Mouse (Mus musculus) olfactory bulb, adult 2 months (tissue): ENCODE data around the gene Glt1d1.

Experiments used
- CTCF ChIP-seq: fragments of 200-500 bp; IDR thresholded peaks from 2 replicates; pipeline ENCODE4 v1.5.1; 2012; ENCODE audit warnings: low read depth, mild to moderate bottlenecking, low read length, moderate library complexity; ENCODE audit not compliant: insufficient read depth
- POLR2A ChIP-seq: fragments of 200-500 bp; IDR thresholded peaks from 2 replicates; pipeline ENCODE4 v1.6.1; 2012; ENCODE audit warnings: mild to moderate bottlenecking, low read depth, low read length, moderate library complexity; ENCODE audit not compliant: insufficient read depth

GRCm38 (mm10) chr5:127700156-127700555 is 68.1 kb downstream of the Glt1d1 start:
- TF ChIP-seq CTCF (no peak), POLR2A (no peak)
